Mouse (Mus musculus): Measurements from ENCODE around the gene Idnk.

GRCm38 (mm10) chr13:58197981-58198640, 40.7 kb downstream of the Idnk start:
- TF ChIP-seq CTCF (IDR thresholded peaks at IDR 0.05; ENCODE audit: extremely low read depth, insufficient read depth, insufficient read length, insufficient replicate concordance) (no peak), POLR2A (IDR thresholded peaks at IDR 0.05; ENCODE audit: low read depth, low read length) (no peak)

Data from spleen, adult 2 months (tissue).